Mouse (Mus musculus) adrenal gland, adult 8-10 months (tissue): ENCODE data around the gene Rnf157. TPM values are rescaled to one million over a fixed set of nuclear protein-coding genes. Genes with fewer than 3 reads are reported as not detected.

Experiments used
- DNase-seq: peaks from one replicate; pipeline ENCODE4 v3.0.0; 2022
- total RNA-seq, 4 experiments: library from RNA; stranded (reverse); gene quantifications; 2 replicates each; pipeline ENCODE4 v1.2.4; 2022

Gene Rnf157
- total RNA-seq, 4 experiments from 2014 or later: 4.8 to 16.9 (median 9.3) TPM

- no peak for DNase-seq
Measured at GRCm38 (mm10) chr11:116294319-116294718, 118.5 kb downstream of the Rnf157 start.

- DNase-seq: no peak
Measured at GRCm38 (mm10) chr11:116293538-116294137, 119.2 kb downstream of the Rnf157 start.

GRCm38 (mm10) chr11:116292401-116292800, 120.4 kb downstream of the Rnf157 start:
- DNase-seq: no peak

GRCm38 (mm10) chr11:116290556-116290955, 122.3 kb downstream of the Rnf157 start:
- DNase-seq: no peak

GRCm38 (mm10) chr11:116287351-116287750, 125.5 kb downstream of the Rnf157 start:
- DNase-seq: no peak

Other genes with a start within 250 kb of the Rnf157 start
- 10 to 100 TPM; 47.7 to 69.4 (median 52.4) TPM for gene Fbf1, start 244.9 kb downstream of the Rnf157 start, total RNA-seq
- gene Ten1, start 214.2 kb downstream of the Rnf157 start, total RNA-seq: 10 to 100 TPM; 20.4 to 26.3 (median 23.6) TPM
- 100 to 1,000 TPM; 158 to 197 (median 185) TPM for gene Acox1, start 214.0 kb downstream of the Rnf157 start, total RNA-seq
- 1 to 10 TPM; 1.0 to 2.4 (median 2.1) TPM for gene Evpl, start 175.0 kb downstream of the Rnf157 start, total RNA-seq
- gene Srp68, start 138.8 kb downstream of the Rnf157 start, total RNA-seq: 10 to 100 TPM; 75.4 to 88.7 (median 83.0) TPM
- under 1 TPM in 3 of 4 experiments, not detected in 1; 0.12 to 0.28 (median 0.13) TPM for gene Galr2, start 132.1 kb downstream of the Rnf157 start, total RNA-seq
- 10 to 100 TPM; 61.0 to 83.9 (median 72.6) TPM for gene Exoc7, start 105.8 kb downstream of the Rnf157 start, total RNA-seq
- under 1 TPM in 2 of 4 experiments, not detected in 2; 0.09 to 0.21 TPM for gene Foxj1, start 77.6 kb downstream of the Rnf157 start, total RNA-seq
- 10 to 100 TPM; 26.1 to 36.2 (median 29.8) TPM for gene Ubald2, start 21.1 kb upstream of the Rnf157 start, total RNA-seq
- under 1 TPM in 1 of 4 experiments, not detected in 3; 0.11 TPM for gene Qrich2, start 53.2 kb upstream of the Rnf157 start, total RNA-seq
- gene Prpsap1, start 81.2 kb upstream of the Rnf157 start, total RNA-seq: 100 to 1,000 TPM; 104 to 122 (median 111) TPM
- gene Sphk1, start 117.9 kb upstream of the Rnf157 start, total RNA-seq: 1 to 10 TPM; 3.0 to 4.7 (median 3.5) TPM
- gene Ube2o, start 168.4 kb upstream of the Rnf157 start, total RNA-seq: 10 to 100 TPM; 26.5 to 38.4 (median 33.9) TPM
- not detected for gene Aanat, start 173.4 kb upstream of the Rnf157 start, total RNA-seq
- gene Rhbdf2, start 214.0 kb upstream of the Rnf157 start, total RNA-seq: 10 to 100 TPM; 13.3 to 20.5 (median 15.0) TPM
- gene Prcd, start 240.5 kb upstream of the Rnf157 start, total RNA-seq: 10 to 100 TPM; 16.6 to 27.2 (median 22.8) TPM
- 10 to 100 TPM; 33.4 to 64.8 (median 48.2) TPM for gene Cygb, start 241.3 kb upstream of the Rnf157 start, total RNA-seq